Mouse (Mus musculus): ENCODE measurements around the gene 2900026A02Rik. TPM values are rescaled to one million over a fixed set of nuclear protein-coding genes. Genes with fewer than 3 reads are reported as not detected.

The 2900026A02Rik gene
- polyA plus RNA-seq, 1 experiment from 2014 or later: 6.9 TPM

- DNase-seq (no peak), ATAC-seq (ENCODE audit: insufficient read depth) (no peak)
- Histone ChIP-seq H3K36me3 (ENCODE audit: insufficient read depth) (peaks cover 26% of the 10 kb centered on the region), H3K9me3 (ENCODE audit: low read depth, low read length) (no peaks in the 10 kb centered on the region), H3K27ac (ENCODE audit: low read depth) (no peak overlapping the region), H3K4me1 (ENCODE audit: insufficient read depth) (no peaks in the 10 kb centered on the region), H3K27me3 (ENCODE audit: insufficient read depth, low read length) (no peaks in the 10 kb centered on the region), H3K9ac (no peak overlapping the region), H3K4me3 (ENCODE audit: low read depth, low read length) (no peak overlapping the region), H3K4me2 (no peak overlapping the region)
- no peak for TF ChIP-seq CTCF (IDR thresholded peaks at IDR 0.05; ENCODE audit: low read depth)
- WGBS: 78% methylated on average over 10 of the region's 10 CpGs
Measured at GRCm38 (mm10) chr5:113101457-113101856, 119.6 kb downstream of the 2900026A02Rik start.

GRCm38 (mm10) chr5:113100422-113100821, 120.6 kb downstream of the 2900026A02Rik start:
- Histone ChIP-seq H3K4me2 (no peak overlapping the region), H3K9me3 (ENCODE audit: low read depth, low read length) (no peaks in the 10 kb centered on the region), H3K4me1 (ENCODE audit: insufficient read depth) (no peaks in the 10 kb centered on the region), H3K27ac (ENCODE audit: low read depth) (no peak overlapping the region), H3K9ac (no peak overlapping the region), H3K4me3 (ENCODE audit: low read depth, low read length) (no peak overlapping the region), H3K27me3 (ENCODE audit: insufficient read depth, low read length) (no peaks in the 10 kb centered on the region), H3K36me3 (ENCODE audit: insufficient read depth) (peaks cover 28% of the 10 kb centered on the region)
- TF ChIP-seq CTCF (IDR thresholded peaks at IDR 0.05; ENCODE audit: low read depth): no peak
- no peak for DNase-seq
- WGBS: 67% methylated on average over 11 of the region's 11 CpGs
- ATAC-seq (ENCODE audit: insufficient read depth): no peak

- Histone ChIP-seq H3K9me3 (ENCODE audit: low read depth, low read length) (no peaks in the 10 kb centered on the region), H3K4me2 (no peak overlapping the region), H3K9ac (no peak overlapping the region), H3K36me3 (ENCODE audit: insufficient read depth) (peaks cover 28% of the 10 kb centered on the region), H3K27me3 (ENCODE audit: insufficient read depth, low read length) (no peaks in the 10 kb centered on the region), H3K4me1 (ENCODE audit: insufficient read depth) (no peaks in the 10 kb centered on the region), H3K4me3 (ENCODE audit: low read depth, low read length) (no peak overlapping the region), H3K27ac (ENCODE audit: low read depth) (no peak overlapping the region)
- WGBS: 20% methylated on average over 1 of the region's 1 CpGs
- peak; percentile 30; the same call in 1 of the 2 replicates for ATAC-seq (ENCODE audit: insufficient read depth)
- TF ChIP-seq CTCF (IDR thresholded peaks at IDR 0.05; ENCODE audit: low read depth): peak; percentile 100
- DNase-seq: peak; percentile 96
Measured at GRCm38 (mm10) chr5:113099546-113099945, 121.5 kb downstream of the 2900026A02Rik start.

- no peak overlapping the region for H3K9ac ChIP-seq
- no peak for ATAC-seq (ENCODE audit: insufficient read depth)
- H3K4me1 ChIP-seq (ENCODE audit: insufficient read depth): no peaks in the 10 kb centered on the region
- H3K9me3 ChIP-seq (ENCODE audit: low read depth, low read length): no peaks in the 10 kb centered on the region
- H3K4me2 ChIP-seq: no peak overlapping the region
- no peak overlapping the region for H3K4me3 ChIP-seq (ENCODE audit: low read depth, low read length)
- no peak for TF ChIP-seq CTCF (IDR thresholded peaks at IDR 0.05; ENCODE audit: low read depth)
- DNase-seq: no peak
- no peak overlapping the region for H3K27ac ChIP-seq (ENCODE audit: low read depth)
- 86% methylated on average over 17 of the region's 17 CpGs for whole genome bisulfite sequencing
- H3K36me3 ChIP-seq (ENCODE audit: insufficient read depth): peaks cover 35% of the 10 kb centered on the region
- no peaks in the 10 kb centered on the region for H3K27me3 ChIP-seq (ENCODE audit: insufficient read depth, low read length)
Measured at GRCm38 (mm10) chr5:113097551-113097950, 123.5 kb downstream of the 2900026A02Rik start.

GRCm38 (mm10) chr5:113095456-113095855, 125.6 kb downstream of the 2900026A02Rik start:
- no peaks in the 10 kb centered on the region for H3K4me1 ChIP-seq (ENCODE audit: insufficient read depth)
- no peak overlapping the region for H3K9ac ChIP-seq
- H3K27ac ChIP-seq (ENCODE audit: low read depth): no peak overlapping the region
- TF ChIP-seq CTCF (IDR thresholded peaks at IDR 0.05; ENCODE audit: low read depth): no peak
- H3K4me3 ChIP-seq (ENCODE audit: low read depth, low read length): no peak overlapping the region
- peaks cover 40% of the 10 kb centered on the region for H3K36me3 ChIP-seq (ENCODE audit: insufficient read depth)
- peak; percentile 53 for DNase-seq
- no peaks in the 10 kb centered on the region for H3K9me3 ChIP-seq (ENCODE audit: low read depth, low read length)
- no peak overlapping the region for H3K4me2 ChIP-seq
- ATAC-seq (ENCODE audit: insufficient read depth): peak; percentile 41
- WGBS: 69% methylated on average over 18 of the region's 18 CpGs
- H3K27me3 ChIP-seq (ENCODE audit: insufficient read depth, low read length): no peaks in the 10 kb centered on the region

GRCm38 (mm10) chr5:113092406-113092805, 128.6 kb downstream of the 2900026A02Rik start:
- ATAC-seq (ENCODE audit: insufficient read depth) (no peak), DNase-seq (no peak)
- no peak for TF ChIP-seq CTCF (IDR thresholded peaks at IDR 0.05; ENCODE audit: low read depth)
- WGBS: 66% methylated on average over 7 of the region's 7 CpGs
- Histone ChIP-seq H3K36me3 (ENCODE audit: insufficient read depth) (peaks cover 33% of the 10 kb centered on the region), H3K9me3 (ENCODE audit: low read depth, low read length) (no peaks in the 10 kb centered on the region), H3K27ac (ENCODE audit: low read depth) (no peak overlapping the region), H3K4me3 (ENCODE audit: low read depth, low read length) (no peak overlapping the region), H3K4me1 (ENCODE audit: insufficient read depth) (no peaks in the 10 kb centered on the region), H3K9ac (no peak overlapping the region), H3K27me3 (ENCODE audit: insufficient read depth, low read length) (no peaks in the 10 kb centered on the region), H3K4me2 (no peak overlapping the region)

GRCm38 (mm10) chr5:113091162-113091561, 129.9 kb downstream of the 2900026A02Rik start:
- Histone ChIP-seq H3K27ac (ENCODE audit: low read depth) (no peak overlapping the region), H3K4me2 (no peak overlapping the region), H3K4me1 (ENCODE audit: insufficient read depth) (no peaks in the 10 kb centered on the region; the same call in 1 of the 2 replicates), H3K4me3 (ENCODE audit: low read depth, low read length) (no peak overlapping the region), H3K9me3 (ENCODE audit: low read depth, low read length) (no peaks in the 10 kb centered on the region), H3K9ac (no peak overlapping the region), H3K27me3 (ENCODE audit: insufficient read depth, low read length) (no peaks in the 10 kb centered on the region), H3K36me3 (ENCODE audit: insufficient read depth) (peaks cover 23% of the 10 kb centered on the region; the same call in 1 of the 2 replicates)
- WGBS: 56% methylated on average over 5 of the region's 5 CpGs
- 0 out of 2 replicates have a peak, but pooled peaks have one; percentile 13 for ATAC-seq (ENCODE audit: insufficient read depth)
- peak; percentile 76 for DNase-seq
- peak; percentile 86 for TF ChIP-seq CTCF (IDR thresholded peaks at IDR 0.05; ENCODE audit: low read depth)

Measured in lung, embryonic 14.5 days (tissue).